Mouse (Mus musculus) cerebellum, postnatal 25 days (tissue): Measurements from ENCODE around the gene Tyk2.

Source experiments
- DNase-seq, 2 experiments: peaks; one replicate each; pipeline ENCODE4 v3.0.0; 2021; ENCODE audit warnings: mixed read lengths in 2 of 2

The Tyk2 gene

GRCm38 (mm10) chr9:21149077-21149653, 18.1 kb upstream of the Tyk2 start:
- no peak for DNase-seq

- DNase-seq, result no peak
These were observed 17.4 kb upstream of the Tyk2 start for GRCm38 (mm10) chr9:21148427-21148826.

GRCm38 (mm10) chr9:21146722-21147121, 15.7 kb upstream of the Tyk2 start:
- peak in 1 of 2 experiments; percentile 3 for DNase-seq

- DNase-seq, result peak in 1 of 2 experiments; percentile 3
These were observed 14.4 kb upstream of the Tyk2 start for GRCm38 (mm10) chr9:21145431-21145830.

- peak in 1 of 2 experiments; percentile 1 for DNase-seq
These were observed 13.3 kb upstream of the Tyk2 start for GRCm38 (mm10) chr9:21144361-21144760.

- no peak for DNase-seq
These were observed 10.9 kb upstream of the Tyk2 start for GRCm38 (mm10) chr9:21141922-21142321.

GRCm38 (mm10) chr9:21138386-21138785, 7.3 kb upstream of the Tyk2 start:
- DNase-seq, result peak in 1 of 2 experiments; percentile 1

- peak; percentile 53 to 77 for DNase-seq
These were observed 6.2 kb upstream of the Tyk2 start for GRCm38 (mm10) chr9:21137229-21137628.

- DNase-seq, result peak in 1 of 2 experiments; percentile 1
These were observed 5.4 kb upstream of the Tyk2 start for GRCm38 (mm10) chr9:21136401-21136800.

- DNase-seq, result no peak
These were observed 4.9 kb upstream of the Tyk2 start for GRCm38 (mm10) chr9:21135941-21136381.

- peak in 1 of 2 experiments; percentile 9 for DNase-seq
These were observed 4.4 kb upstream of the Tyk2 start for GRCm38 (mm10) chr9:21135329-21135890.

GRCm38 (mm10) chr9:21134595-21135328, 3.7 kb upstream of the Tyk2 start:
- DNase-seq, result no peak

GRCm38 (mm10) chr9:21133064-21133707, 2.1 kb upstream of the Tyk2 start:
- no peak for DNase-seq

- peak in 1 of 2 experiments; percentile 35 for DNase-seq
These were observed 1.2 kb upstream of the Tyk2 start for GRCm38 (mm10) chr9:21132102-21132775.

GRCm38 (mm10) chr9:21126259-21126627, 4.8 kb downstream of the Tyk2 start:
- DNase-seq, result no peak

GRCm38 (mm10) chr9:21125502-21126258, 5.4 kb downstream of the Tyk2 start:
- no peak for DNase-seq

- DNase-seq, result no peak
These were observed 6.2 kb downstream of the Tyk2 start for GRCm38 (mm10) chr9:21124837-21125236.

GRCm38 (mm10) chr9:21121483-21121882, 9.6 kb downstream of the Tyk2 start:
- no peak for DNase-seq

GRCm38 (mm10) chr9:21117073-21117472, 14.0 kb downstream of the Tyk2 start:
- no peak for DNase-seq

- DNase-seq, result no peak
These were observed 15.9 kb downstream of the Tyk2 start for GRCm38 (mm10) chr9:21115105-21115504.

- peak; percentile 40 to 61 for DNase-seq
These were observed 16.9 kb downstream of the Tyk2 start for GRCm38 (mm10) chr9:21114190-21114589.

- DNase-seq, result no peak
These were observed 17.3 kb downstream of the Tyk2 start for GRCm38 (mm10) chr9:21113751-21114150.
